Mouse (Mus musculus) adrenal gland, postnatal 4 days (tissue): Measurements from ENCODE around the gene Vmn1r139. TPM values are rescaled to one million over a fixed set of nuclear protein-coding genes. Genes with fewer than 3 reads are reported as not detected.
"Not testable (repeated sequence)": the region's sequence is repeated elsewhere in the genome, so short reads cannot be mapped to it uniquely, and the experiment has no call there.

Experiments
- DNase-seq, 2 experiments: peaks; one replicate each; pipeline ENCODE4 v3.0.0; 2021 to 2022; ENCODE audit warnings: low spot score in 2 of 2, mixed read lengths in 2 of 2
- long read RNA-seq, 2 experiments: library from polyadenylated mRNA; stranded (forward); transcript quantifications; one replicate each; pipeline ENCODE4 v2.0.0; 2021
- total RNA-seq, 2 experiments: library from RNA; stranded (reverse); gene quantifications; 2 replicates each; pipeline ENCODE4 v1.2.3; 2021

Gene Vmn1r139
- not detected for total RNA-seq
- long read RNA-seq, experiment 1: 0 reads
- long read RNA-seq, experiment 2: 0 reads

- DNase-seq: not testable (repeated sequence)
Observed at GRCm38 (mm10) chr7:22068757-22069156, at the start of gene Vmn1r139. Gene Vmn1r139, plus strand, starts transcription at chr7:22069057.

GRCm38 (mm10) chr7:22028797-22029196, 40.1 kb upstream of the Vmn1r139 start, which contains the start of gene Vmn1r138:
Gene Vmn1r138, minus strand, starts transcription at chr7:22028897.
- DNase-seq: not testable (repeated sequence)

- not testable (repeated sequence) for DNase-seq
Observed at GRCm38 (mm10) chr7:22056205-22056604, 12.7 kb upstream of the Vmn1r139 start, which contains the start of gene Gm6176. Gene Gm6176, minus strand, starts transcription at chr7:22056305.

- DNase-seq: not testable (repeated sequence)
Observed at GRCm38 (mm10) chr7:22118145-22118544, 49.3 kb downstream of the Vmn1r139 start, which contains the start of gene Gm16451. Gene Gm16451, minus strand, starts transcription at chr7:22118245.

GRCm38 (mm10) chr7:22134641-22135040, 65.8 kb downstream of the Vmn1r139 start, which contains the start of gene Gm10666:
Gene Gm10666, minus strand, starts transcription at chr7:22134741.
- DNase-seq: not testable (repeated sequence)

Other genes with a start within 250 kb of the Vmn1r139 start
- not detected for gene Vmn1r135, start 236.7 kb upstream of the Vmn1r139 start, total RNA-seq
- not detected for gene Gm5725, start 224.8 kb upstream of the Vmn1r139 start, total RNA-seq
- gene Gm5891, start 147.8 kb upstream of the Vmn1r139 start, total RNA-seq: not detected
- not detected for gene Vmn1r137, start 74.5 kb upstream of the Vmn1r139 start, total RNA-seq
- gene Vmn1r138, start 40.2 kb upstream of the Vmn1r139 start, total RNA-seq: not detected
- gene Gm6176, start 12.8 kb upstream of the Vmn1r139 start, total RNA-seq: not detected
- not detected for gene Gm16451, start 49.2 kb downstream of the Vmn1r139 start, total RNA-seq
- not detected for gene Gm10666, start 65.7 kb downstream of the Vmn1r139 start, total RNA-seq
- not detected for gene Vmn1r142, start 95.0 kb downstream of the Vmn1r139 start, total RNA-seq
- gene Vmn1r143, start 120.3 kb downstream of the Vmn1r139 start, total RNA-seq: not detected
- gene Gm8653, start 132.2 kb downstream of the Vmn1r139 start, total RNA-seq: not detected
- gene Gm8453, start 160.4 kb downstream of the Vmn1r139 start, total RNA-seq: not detected